Mouse (Mus musculus) c-Kit-negative CD71-positive TER-119-positive erythroid progenitor cells, embryonic 14.5 days (primary cell): ENCODE data around the gene Tdrd9.
"Not testable (repeated sequence)": the region's sequence is repeated elsewhere in the genome, so short reads cannot be mapped to it uniquely, and the experiment has no call there.

Experiments
- DNase-seq: peaks from one replicate; pipeline ENCODE4 v3.0.0-alpha.2; 2013; ENCODE audit warnings: low read depth, low spot score

Gene Tdrd9

GRCm38 (mm10) chr12:111971231-111971686, at the start of gene Tdrd9:
Gene Tdrd9, plus strand, starts transcription at chr12:111971559.
- no peak for DNase-seq

GRCm38 (mm10) chr12:111923117-111923516, 48.2 kb upstream of the Tdrd9 start:
- DNase-seq: no peak

- no peak for DNase-seq
Observed at GRCm38 (mm10) chr12:111927338-111927737, 44.0 kb upstream of the Tdrd9 start.

GRCm38 (mm10) chr12:111928411-111928966, 42.9 kb upstream of the Tdrd9 start:
- no peak for DNase-seq

- no peak for DNase-seq
Observed at GRCm38 (mm10) chr12:111931411-111932025, 39.8 kb upstream of the Tdrd9 start.

- DNase-seq: no peak
Observed at GRCm38 (mm10) chr12:111932513-111932912, 38.8 kb upstream of the Tdrd9 start.

- no peak for DNase-seq
Observed at GRCm38 (mm10) chr12:111933032-111933704, 38.2 kb upstream of the Tdrd9 start.

- no peak for DNase-seq
Observed at GRCm38 (mm10) chr12:111933971-111934370, 37.4 kb upstream of the Tdrd9 start.

- DNase-seq: no peak
Observed at GRCm38 (mm10) chr12:111936706-111937550, 34.4 kb upstream of the Tdrd9 start.

- no peak for DNase-seq
Observed at GRCm38 (mm10) chr12:111938623-111939177, 32.7 kb upstream of the Tdrd9 start.

GRCm38 (mm10) chr12:111943421-111944064, 27.8 kb upstream of the Tdrd9 start:
- DNase-seq: no peak

- not testable (repeated sequence) for DNase-seq
Observed at GRCm38 (mm10) chr12:111944065-111944987, 27.0 kb upstream of the Tdrd9 start.

- no peak for DNase-seq
Observed at GRCm38 (mm10) chr12:111945115-111945514, 26.2 kb upstream of the Tdrd9 start.

- not testable (repeated sequence) for DNase-seq
Observed at GRCm38 (mm10) chr12:111945765-111946655, 25.3 kb upstream of the Tdrd9 start.

GRCm38 (mm10) chr12:111946716-111947115, 24.6 kb upstream of the Tdrd9 start:
- DNase-seq: no peak

- no peak for DNase-seq
Observed at GRCm38 (mm10) chr12:111950486-111950885, 20.9 kb upstream of the Tdrd9 start.

GRCm38 (mm10) chr12:111951701-111952100, 19.7 kb upstream of the Tdrd9 start:
- DNase-seq: no peak

- no peak for DNase-seq
Observed at GRCm38 (mm10) chr12:111956173-111956572, 15.2 kb upstream of the Tdrd9 start.
